Mouse (Mus musculus): ENCODE measurements around the gene Nkapd1. TPM values are rescaled to one million over a fixed set of nuclear protein-coding genes. Genes with fewer than 3 reads are reported as not detected.

The Nkapd1 gene
- polyA plus RNA-seq, 1 experiment = 3.6 TPM

DNA sequence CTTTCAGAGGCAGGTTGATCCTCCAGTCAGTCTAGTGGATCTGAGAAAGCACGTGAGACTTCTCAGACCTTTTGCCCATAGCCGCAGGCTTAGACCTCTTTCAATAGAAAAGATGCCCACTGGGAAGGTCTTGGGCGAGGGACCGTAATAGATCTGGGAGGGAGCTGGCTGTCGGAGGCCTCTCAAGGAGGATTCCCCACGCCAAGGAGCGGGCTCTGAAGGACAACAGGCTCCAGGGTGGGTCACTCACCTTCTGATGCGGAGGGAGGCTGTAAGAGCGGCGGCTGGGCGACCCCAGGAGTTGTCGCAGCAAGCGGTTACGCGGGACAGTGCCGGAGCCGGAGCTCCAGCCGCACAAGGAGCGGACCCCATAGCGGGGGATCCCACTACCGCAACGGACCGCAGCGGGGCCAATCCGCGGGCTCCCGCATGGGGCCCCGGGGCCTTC lies 41.7 kb upstream of the Nkapd1 start:
- Histone ChIP-seq H3K4me3 (ENCODE audit: insufficient read depth, poor library complexity, severe bottlenecking) (peak overlapping the region; percentile 75), H3K27me3 (ENCODE audit: control insufficient read depth, insufficient read depth, insufficient read length) (no peaks in the 10 kb centered on the region), H3ac (ENCODE audit: control insufficient read depth, insufficient read length, low read depth) (peak overlapping the region; percentile 84), H3K79me2 (ENCODE audit: control insufficient read depth, insufficient read depth) (peaks cover 16% of the 10 kb centered on the region), H3K36me3 (ENCODE audit: control insufficient read depth, insufficient read depth) (peaks cover 16% of the 10 kb centered on the region), H3K79me3 (ENCODE audit: low read depth) (peaks cover 9% of the 10 kb centered on the region)
- TF ChIP-seq MYOD1 (IDR thresholded peaks at IDR 0.05; ENCODE audit: control insufficient read depth, insufficient read length, low read depth) = no peak
- no peak for TF ChIP-seq MYOG (IDR thresholded peaks at IDR 0.05; ENCODE audit: control insufficient read depth, extremely low read depth, insufficient read length)
- no peak for TF ChIP-seq USF1 (IDR thresholded peaks at IDR 0.05; ENCODE audit: low read depth)
- TF ChIP-seq CEBPB (IDR thresholded peaks at IDR 0.05; ENCODE audit: low read depth) = no peak
- no peak for TF ChIP-seq FOSL1 (IDR thresholded peaks at IDR 0.05; ENCODE audit: insufficient read depth, low read length, poor library complexity, severe bottlenecking)
- TF ChIP-seq CTCF (IDR thresholded peaks at IDR 0.05; ENCODE audit: control insufficient read depth, insufficient read depth, insufficient read length) = no peak
- no peak for TF ChIP-seq MAX (IDR thresholded peaks at IDR 0.05)

DNA sequence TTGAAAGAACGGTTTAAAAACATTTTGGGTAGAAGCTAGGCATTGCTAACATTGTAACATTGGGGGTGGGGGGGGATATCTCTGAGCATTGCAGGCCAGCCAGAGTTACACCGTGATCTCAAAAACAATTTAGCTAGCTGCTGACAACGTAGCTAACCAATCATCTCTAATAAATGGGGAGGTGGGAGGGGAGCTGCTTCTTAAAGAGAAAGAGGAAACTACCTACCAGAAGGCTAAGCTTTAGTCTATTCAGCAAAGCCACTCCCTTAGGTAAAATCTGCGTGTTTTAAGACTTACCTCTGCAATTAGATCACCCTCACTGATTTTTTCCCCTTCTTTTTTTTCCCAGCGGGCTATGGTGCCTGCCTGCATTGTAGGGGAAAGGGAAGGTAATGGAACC lies 41.1 kb upstream of the Nkapd1 start:
- no peak for TF ChIP-seq MAX (IDR thresholded peaks at IDR 0.05)
- TF ChIP-seq USF1 (IDR thresholded peaks at IDR 0.05; ENCODE audit: low read depth) = no peak
- TF ChIP-seq MYOD1 (IDR thresholded peaks at IDR 0.05; ENCODE audit: control insufficient read depth, insufficient read length, low read depth) = no peak
- no peak for TF ChIP-seq CEBPB (IDR thresholded peaks at IDR 0.05; ENCODE audit: low read depth)
- TF ChIP-seq CTCF (IDR thresholded peaks at IDR 0.05; ENCODE audit: control insufficient read depth, insufficient read depth, insufficient read length) = no peak
- TF ChIP-seq FOSL1 (IDR thresholded peaks at IDR 0.05; ENCODE audit: insufficient read depth, low read length, poor library complexity, severe bottlenecking) = no peak
- TF ChIP-seq MYOG (IDR thresholded peaks at IDR 0.05; ENCODE audit: control insufficient read depth, extremely low read depth, insufficient read length) = no peak
- H3K36me3 ChIP-seq (ENCODE audit: control insufficient read depth, insufficient read depth) = peaks cover 22% of the 10 kb centered on the region
- H3K27me3 ChIP-seq (ENCODE audit: control insufficient read depth, insufficient read depth, insufficient read length) = no peaks in the 10 kb centered on the region
- H3K4me3 ChIP-seq (ENCODE audit: insufficient read depth, poor library complexity, severe bottlenecking) = peak overlapping the region; percentile 75
- peaks cover 16% of the 10 kb centered on the region for H3K79me2 ChIP-seq (ENCODE audit: control insufficient read depth, insufficient read depth)
- H3K79me3 ChIP-seq (ENCODE audit: low read depth) = peaks cover 9% of the 10 kb centered on the region
- H3ac ChIP-seq (ENCODE audit: control insufficient read depth, insufficient read length, low read depth) = peak overlapping the region; percentile 23

DNA sequence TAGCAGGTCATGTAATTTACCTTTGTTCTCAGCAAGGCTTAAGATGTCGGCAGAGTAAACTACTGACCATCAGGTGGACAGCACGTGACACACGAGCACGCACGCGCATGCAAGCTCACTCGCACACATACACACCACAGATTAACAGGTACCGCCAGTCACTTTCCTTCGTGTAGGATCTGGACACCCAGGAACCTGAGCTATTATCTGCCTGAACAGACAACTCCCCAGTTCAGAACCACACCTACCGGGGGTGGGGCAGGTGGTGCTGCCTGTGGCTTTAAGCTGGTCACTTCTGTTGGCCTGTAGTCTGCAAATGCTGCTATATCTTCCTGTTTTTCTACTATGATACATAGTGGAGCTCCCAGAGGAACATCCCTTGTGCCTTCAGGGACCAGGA lies 33.2 kb upstream of the Nkapd1 start:
- Histone ChIP-seq H3K36me3 (ENCODE audit: control insufficient read depth, insufficient read depth) (peaks cover 80% of the 10 kb centered on the region), H3K27me3 (ENCODE audit: control insufficient read depth, insufficient read depth, insufficient read length) (no peaks in the 10 kb centered on the region), H3K4me3 (ENCODE audit: insufficient read depth, poor library complexity, severe bottlenecking) (no peak overlapping the region), H3K79me3 (ENCODE audit: low read depth) (no peaks in the 10 kb centered on the region), H3K79me2 (ENCODE audit: control insufficient read depth, insufficient read depth) (no peaks in the 10 kb centered on the region), H3ac (ENCODE audit: control insufficient read depth, insufficient read length, low read depth) (no peak overlapping the region)
- TF ChIP-seq USF1 (IDR thresholded peaks at IDR 0.05; ENCODE audit: low read depth) = no peak
- no peak for TF ChIP-seq CTCF (IDR thresholded peaks at IDR 0.05; ENCODE audit: control insufficient read depth, insufficient read depth, insufficient read length)
- no peak for TF ChIP-seq MYOG (IDR thresholded peaks at IDR 0.05; ENCODE audit: control insufficient read depth, extremely low read depth, insufficient read length)
- no peak for TF ChIP-seq MYOD1 (IDR thresholded peaks at IDR 0.05; ENCODE audit: control insufficient read depth, insufficient read length, low read depth)
- TF ChIP-seq CEBPB (IDR thresholded peaks at IDR 0.05; ENCODE audit: low read depth) = no peak
- no peak for TF ChIP-seq MAX (IDR thresholded peaks at IDR 0.05)
- TF ChIP-seq FOSL1 (IDR thresholded peaks at IDR 0.05; ENCODE audit: insufficient read depth, low read length, poor library complexity, severe bottlenecking) = no peak

DNA sequence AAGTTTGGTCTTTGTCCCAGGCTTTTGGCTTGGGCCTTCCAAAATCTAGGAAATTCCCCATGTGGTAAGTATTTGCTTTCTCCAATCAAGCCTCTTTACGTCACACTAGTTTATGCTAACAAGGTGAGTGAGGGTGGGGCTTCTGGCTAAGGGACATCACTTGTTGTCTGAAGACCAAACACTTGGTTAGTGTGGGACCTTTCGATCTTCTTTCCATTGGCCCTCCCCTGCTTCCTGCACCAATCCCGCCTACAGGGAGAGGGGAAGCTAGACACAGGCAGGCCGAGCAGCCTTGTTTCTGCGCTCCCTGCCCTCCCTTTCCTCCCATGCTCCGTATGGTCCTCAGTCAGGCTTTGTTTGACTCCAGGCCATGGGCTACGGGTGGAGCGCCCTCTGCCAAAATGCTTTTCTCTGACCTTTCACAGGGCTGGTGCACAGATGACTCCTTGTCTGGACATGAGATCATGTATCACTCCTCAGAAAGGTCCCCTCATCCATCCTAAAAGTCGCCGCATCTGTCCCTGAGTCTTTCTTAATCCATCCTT lies 29.6 kb upstream of the Nkapd1 start:
- no peaks in the 10 kb centered on the region for H3K79me2 ChIP-seq (ENCODE audit: control insufficient read depth, insufficient read depth)
- peaks cover 92% of the 10 kb centered on the region for H3K36me3 ChIP-seq (ENCODE audit: control insufficient read depth, insufficient read depth)
- no peaks in the 10 kb centered on the region for H3K79me3 ChIP-seq (ENCODE audit: low read depth)
- TF ChIP-seq FOSL1 (IDR thresholded peaks at IDR 0.05; ENCODE audit: insufficient read depth, low read length, poor library complexity, severe bottlenecking) = no peak
- TF ChIP-seq MYOD1 (IDR thresholded peaks at IDR 0.05; ENCODE audit: control insufficient read depth, insufficient read length, low read depth) = no peak
- TF ChIP-seq CEBPB (IDR thresholded peaks at IDR 0.05; ENCODE audit: low read depth) = no peak
- no peak for TF ChIP-seq MYOG (IDR thresholded peaks at IDR 0.05; ENCODE audit: control insufficient read depth, extremely low read depth, insufficient read length)
- TF ChIP-seq MAX (IDR thresholded peaks at IDR 0.05) = no peak
- TF ChIP-seq CTCF (IDR thresholded peaks at IDR 0.05; ENCODE audit: control insufficient read depth, insufficient read depth, insufficient read length) = no peak
- TF ChIP-seq USF1 (IDR thresholded peaks at IDR 0.05; ENCODE audit: low read depth) = no peak
- no peak overlapping the region for H3ac ChIP-seq (ENCODE audit: control insufficient read depth, insufficient read length, low read depth)
- no peak overlapping the region for H3K4me3 ChIP-seq (ENCODE audit: insufficient read depth, poor library complexity, severe bottlenecking)
- no peaks in the 10 kb centered on the region for H3K27me3 ChIP-seq (ENCODE audit: control insufficient read depth, insufficient read depth, insufficient read length)

DNA sequence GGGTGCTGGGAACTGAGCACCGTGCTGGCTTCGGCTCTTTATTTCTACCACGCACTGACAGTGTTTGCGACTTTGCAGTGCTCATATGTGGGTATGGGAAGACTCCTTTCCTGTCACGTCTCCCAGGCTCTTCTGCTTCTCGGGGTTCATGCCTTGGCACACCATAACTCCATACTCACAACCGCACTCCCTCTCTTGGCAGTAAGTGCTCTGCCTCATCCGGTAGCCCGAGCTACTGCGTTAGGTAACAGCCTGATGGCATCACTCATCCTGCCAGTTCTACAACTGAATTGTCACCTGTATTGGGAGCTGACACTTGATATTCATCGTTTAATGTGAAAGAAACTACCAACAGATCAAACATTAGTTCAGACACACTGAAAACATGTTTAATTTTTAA lies 17.0 kb upstream of the Nkapd1 start:
- TF ChIP-seq MYOD1 (IDR thresholded peaks at IDR 0.05; ENCODE audit: control insufficient read depth, insufficient read length, low read depth) (no peak), MYOG (IDR thresholded peaks at IDR 0.05; ENCODE audit: control insufficient read depth, extremely low read depth, insufficient read length) (no peak), FOSL1 (IDR thresholded peaks at IDR 0.05; ENCODE audit: insufficient read depth, low read length, poor library complexity, severe bottlenecking) (no peak), CTCF (IDR thresholded peaks at IDR 0.05; ENCODE audit: control insufficient read depth, insufficient read depth, insufficient read length) (no peak), MAX (IDR thresholded peaks at IDR 0.05) (no peak), USF1 (IDR thresholded peaks at IDR 0.05; ENCODE audit: low read depth) (no peak), CEBPB (IDR thresholded peaks at IDR 0.05; ENCODE audit: low read depth) (no peak)
- H3K79me3 ChIP-seq (ENCODE audit: low read depth) = no peaks in the 10 kb centered on the region
- H3K79me2 ChIP-seq (ENCODE audit: control insufficient read depth, insufficient read depth) = no peaks in the 10 kb centered on the region
- peaks cover 45% of the 10 kb centered on the region for H3K36me3 ChIP-seq (ENCODE audit: control insufficient read depth, insufficient read depth)
- no peak overlapping the region for H3K4me3 ChIP-seq (ENCODE audit: insufficient read depth, poor library complexity, severe bottlenecking)
- H3ac ChIP-seq (ENCODE audit: control insufficient read depth, insufficient read length, low read depth) = no peak overlapping the region
- no peaks in the 10 kb centered on the region for H3K27me3 ChIP-seq (ENCODE audit: control insufficient read depth, insufficient read depth, insufficient read length)

Data from C2C12 (cell line).